Mouse (Mus musculus) cerebellum, postnatal 4 days (tissue): ENCODE measurements around the gene Mpig6b.

Source experiments
- DNase-seq, 2 experiments: peaks; one replicate each; pipeline ENCODE4 v3.0.0; 2022; ENCODE audit warnings: low spot score in 2 of 2, mixed read lengths in 1 of 2

The Mpig6b gene

GRCm38 (mm10) chr17:35018171-35018570, 47.8 kb downstream of the Mpig6b start:
- DNase-seq = no peak

DNA sequence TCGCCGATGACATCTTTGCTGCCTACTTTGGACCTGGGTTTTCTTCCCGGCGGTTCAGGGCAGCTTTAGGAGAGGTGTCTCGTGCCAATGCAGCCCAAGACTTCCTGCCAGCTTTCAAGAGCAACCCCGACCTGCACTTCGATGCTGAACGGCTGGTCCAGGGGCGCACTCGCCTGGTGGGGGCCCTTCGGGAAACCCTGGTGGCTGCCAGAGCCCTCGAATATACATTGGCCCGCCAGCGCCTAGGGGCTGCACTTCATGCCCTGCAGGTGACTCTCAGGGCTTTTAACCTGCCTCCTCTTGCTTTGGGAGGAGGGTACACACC, 48.3 kb downstream of the Mpig6b start:
- no peak for DNase-seq

DNA sequence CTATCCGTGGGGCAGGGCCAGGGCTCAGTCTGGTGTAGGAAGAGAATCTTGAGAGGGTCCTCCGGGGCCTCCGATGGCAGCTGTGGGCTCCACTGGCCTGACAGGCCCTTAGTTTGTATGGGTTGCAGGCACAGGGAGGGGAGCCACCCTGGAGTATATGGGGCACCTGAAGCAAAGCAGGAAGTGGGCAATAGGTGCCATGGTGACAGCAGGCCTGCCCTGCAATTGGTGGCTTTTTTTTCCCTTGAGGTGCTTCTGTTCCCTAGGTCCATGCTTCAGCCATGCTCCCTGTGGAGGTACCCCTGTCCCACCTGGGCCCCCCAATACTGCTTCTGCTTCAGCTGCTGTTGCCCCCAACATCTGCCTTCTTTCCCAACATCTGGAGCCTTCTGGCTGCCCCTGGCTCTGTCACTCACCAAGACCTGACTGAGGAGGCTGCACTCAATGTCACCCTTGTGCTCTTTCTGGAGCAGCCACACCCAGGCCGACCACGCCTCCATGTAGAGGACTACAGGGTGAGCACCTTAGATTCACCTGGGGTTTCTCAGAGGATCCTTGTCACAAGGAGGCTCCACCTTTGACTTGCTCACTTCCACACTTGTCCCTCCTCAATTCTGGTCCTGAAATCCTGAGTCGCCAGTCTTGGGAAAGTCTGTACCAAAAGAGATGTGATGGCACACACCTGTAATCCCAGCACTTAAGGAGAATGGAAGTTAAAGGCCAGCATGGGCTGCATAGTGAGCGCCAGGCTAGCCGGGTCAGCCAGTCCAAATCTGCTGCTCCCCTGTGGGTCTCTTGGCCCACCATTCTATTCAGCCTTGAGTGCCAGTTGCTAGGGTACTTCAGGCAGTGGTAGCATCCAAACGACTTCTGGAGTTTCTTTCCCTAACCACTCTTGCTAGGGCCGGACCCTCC, 48.9 kb downstream of the Mpig6b start:
- no peak for DNase-seq

GRCm38 (mm10) chr17:35016376-35016775, 49.6 kb downstream of the Mpig6b start, which contains the start of gene Vwa7:
Gene Vwa7, plus strand, starts transcription at chr17:35016579.
- DNase-seq = peak; percentile 60 to 82

GRCm38 (mm10) chr17:35015296-35015695, 50.7 kb downstream of the Mpig6b start:
- DNase-seq = no peak

- DNase-seq = no peak
These were observed 52.8 kb downstream of the Mpig6b start for GRCm38 (mm10) chr17:35013221-35013620.
